Mouse (Mus musculus): ENCODE results near the gene Mug2.
"Not testable (repeated sequence)": the region's sequence is repeated elsewhere in the genome, so short reads cannot be mapped to it uniquely, and the experiment has no call there.

The Mug2 gene

GRCm38 (mm10) chr6:122006461-122006860, at the start of gene Mug2:
TSS of gene Mug2 (plus strand) at chr6:122006761.
- DNase-seq (ENCODE audit: low read depth, low spot score) = not testable (repeated sequence)

GRCm38 (mm10) chr6:121957803-121958349, 48.7 kb upstream of the Mug2 start:
- DNase-seq (ENCODE audit: low read depth, low spot score) = not testable (repeated sequence)

- no peak for DNase-seq (ENCODE audit: low read depth, low spot score)
Measured at GRCm38 (mm10) chr6:121975701-121976100, 30.9 kb upstream of the Mug2 start.

DNA sequence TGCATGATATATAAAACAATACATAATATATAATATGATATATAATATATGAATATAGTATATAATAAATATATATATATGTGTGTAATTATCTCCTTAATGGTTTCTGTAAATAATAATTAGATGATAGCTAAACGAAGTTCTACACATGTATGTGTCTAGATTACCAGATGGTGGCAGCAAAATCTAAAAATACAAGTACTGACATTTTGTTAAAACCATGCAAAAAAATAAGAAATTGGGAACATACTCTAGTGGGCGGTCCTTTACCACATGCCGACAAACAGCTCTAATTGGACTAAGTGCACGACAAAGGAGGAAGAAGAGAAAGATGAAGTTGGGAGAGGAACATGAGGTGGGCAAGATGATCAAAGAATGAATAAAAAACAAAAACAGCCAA, 94.3 kb downstream of the Mug2 start:
- no peak for DNase-seq (ENCODE audit: low read depth, low spot score)

DNA sequence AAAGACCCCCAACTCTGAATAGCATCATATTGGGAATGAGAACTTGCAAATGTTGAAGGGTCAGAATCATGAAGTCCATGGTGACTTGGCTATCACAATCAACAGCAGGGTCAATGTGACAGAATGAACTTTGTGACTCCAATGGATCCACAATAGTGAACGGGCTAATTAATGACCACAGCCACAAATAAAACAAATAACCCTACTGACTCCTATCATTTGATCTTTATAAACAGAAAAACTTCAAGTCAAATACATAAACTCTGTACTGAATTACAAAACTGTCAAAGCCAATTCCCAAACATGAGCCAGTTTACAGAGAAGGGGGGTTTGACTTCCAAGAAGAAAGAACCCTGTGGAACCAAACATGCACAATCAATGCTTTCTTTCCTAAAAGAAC, 95.1 kb downstream of the Mug2 start:
- DNase-seq (ENCODE audit: low read depth, low spot score) = no peak

GRCm38 (mm10) chr6:122116963-122117362, 110.4 kb downstream of the Mug2 start:
- DNase-seq (ENCODE audit: low read depth, low spot score) = no peak

GRCm38 (mm10) chr6:122129521-122129920, 123.0 kb downstream of the Mug2 start:
- DNase-seq (ENCODE audit: low read depth, low spot score) = no peak

Measured in retina, adult 2 months (tissue).